Mouse (Mus musculus) liver, embryonic 13.5 days (tissue): ENCODE data around the gene Tbc1d32. TPM values are rescaled to one million over a fixed set of nuclear protein-coding genes. Genes with fewer than 3 reads are reported as not detected.
"Not testable (repeated sequence)": the region's sequence is repeated elsewhere in the genome, so short reads cannot be mapped to it uniquely, and the experiment has no call there.

ENCODE experiments used
- ATAC-seq: fragments of 200-750 bp; cut with Nextera tagmentation; 2 replicates; pipeline ENCODE4 v1.8.0; 2017; ENCODE audit warnings: low read depth, mild to moderate bottlenecking, moderate number of reproducible peaks, moderate library complexity
- DNase-seq: peaks from one replicate; pipeline ENCODE4 v3.0.0; 2022
- H3K27ac ChIP-seq: fragments of 300-500 bp; sonication (generic); 2 replicates; pipeline ENCODE4 v1.5.1; 2015; ENCODE audit warnings: moderate library complexity, mild to moderate bottlenecking, inconsistent platforms
- H3K27me3 ChIP-seq: fragments of 300-500 bp; sonication (generic); 2 replicates; pipeline ENCODE4 v1.6.1; 2015; ENCODE audit warnings: mild to moderate bottlenecking, inconsistent platforms
- H3K36me3 ChIP-seq: fragments of 300-500 bp; sonication (generic); 2 replicates; pipeline ENCODE4 v1.6.1; 2015; ENCODE audit warnings: mild to moderate bottlenecking, inconsistent platforms
- H3K4me1 ChIP-seq: fragments of 300-500 bp; sonication (generic); replicated peaks from 2 replicates; pipeline ENCODE4 v1.6.1; 2015; ENCODE audit warnings: inconsistent platforms
- H3K4me2 ChIP-seq: fragments of 300-500 bp; sonication (generic); 2 replicates; pipeline ENCODE4 v1.6.1; 2015; ENCODE audit warnings: inconsistent platforms, mild to moderate bottlenecking, moderate library complexity
- H3K4me3 ChIP-seq: fragments of 300-500 bp; sonication (generic); replicated peaks from 2 replicates; pipeline ENCODE4 v1.5.1; 2015; ENCODE audit warnings: mild to moderate bottlenecking, inconsistent platforms
- H3K9ac ChIP-seq: fragments of 300-500 bp; sonication (generic); 2 replicates; pipeline ENCODE4 v1.6.1; 2015; ENCODE audit warnings: mild to moderate bottlenecking, inconsistent platforms
- H3K9me3 ChIP-seq: fragments of 300-500 bp; sonication (generic); replicated peaks from 2 replicates; pipeline ENCODE4 v1.6.1; 2016; ENCODE audit warnings: inconsistent platforms
- WGBS: fragments of 180-500 bp; shearing (Covaris S2); methylation state at CpG from one replicate; pipeline ENCODE4 v1.1.7; 2015; ENCODE audit not compliant: insufficient replicate concordance; 5-methylcytosine and 5-hydroxymethylcytosine counted together
- polyA plus RNA-seq: library from polyadenylated mRNA; unstranded; fragments of >200 nt; fragmentation: Nextera tagmentation; extraction: Ambion mirVana; gene quantifications from 2 replicates; pipeline ENCODE4 v1.2.1, GENCODE M21; 2015

Gene Tbc1d32
- polyA plus RNA-seq, result 0.48 and 0.67 TPM in 2 replicates

GRCm38 (mm10) chr10:56228568-56229209, at the start of gene Tbc1d32:
Gene Tbc1d32 (minus strand): TSS chr10:56228689.
- peak; percentile 70 for DNase-seq
- Histone ChIP-seq H3K27ac (no peak within 1 kb of the TSS), H3K36me3 (no peaks in the 10 kb centered on the region), H3K4me1 (peaks cover 11% of the 10 kb centered on the region), H3K9ac (peak within 1 kb of the TSS; percentile 64), H3K4me2 (peak within 1 kb of the TSS; percentile 76), H3K4me3 (peak within 1 kb of the TSS; percentile 68), H3K9me3 (no peaks in the 10 kb centered on the region), H3K27me3 (no peaks in the 10 kb centered on the region)
- WGBS, result 4% methylated on average over 42 of the region's 42 CpGs
- peak; percentile 96 for ATAC-seq

GRCm38 (mm10) chr10:56227771-56228275, 666 bp downstream of the Tbc1d32 start:
- peak overlapping the region; percentile 76 for H3K4me2 ChIP-seq
- no peaks in the 10 kb centered on the region for H3K9me3 ChIP-seq
- H3K4me3 ChIP-seq, result peak overlapping the region; percentile 68
- no peaks in the 10 kb centered on the region for H3K36me3 ChIP-seq
- H3K27me3 ChIP-seq, result no peaks in the 10 kb centered on the region
- peaks cover 11% of the 10 kb centered on the region for H3K4me1 ChIP-seq
- no peak for ATAC-seq
- H3K9ac ChIP-seq, result peak overlapping the region; percentile 64
- no peak for DNase-seq
- 62% methylated on average over 8 of the region's 8 CpGs for WGBS
- H3K27ac ChIP-seq, result no peak overlapping the region

- no peaks in the 10 kb centered on the region for H3K27me3 ChIP-seq
Observed at GRCm38 (mm10) chr10:56215797-56216196, 12.7 kb downstream of the Tbc1d32 start.

GRCm38 (mm10) chr10:56210343-56210742, 18.1 kb downstream of the Tbc1d32 start:
- H3K4me1 ChIP-seq, result no peaks in the 10 kb centered on the region
- H3K27ac ChIP-seq, result no peak overlapping the region
- H3K27me3 ChIP-seq, result no peaks in the 10 kb centered on the region
- no peaks in the 10 kb centered on the region for H3K36me3 ChIP-seq
- DNase-seq (no peak), ATAC-seq (no peak)
- no peak overlapping the region for H3K9ac ChIP-seq
- 83% methylated on average over 1 of the region's 1 CpGs for WGBS
- no peak overlapping the region for H3K4me3 ChIP-seq
- no peaks in the 10 kb centered on the region for H3K9me3 ChIP-seq
- H3K4me2 ChIP-seq, result no peak overlapping the region

More at GRCm38 (mm10) chr10:56215797-56216196, 12.7 kb downstream of the Tbc1d32 start:
- Histone ChIP-seq H3K4me2 (no peak overlapping the region), H3K36me3 (no peaks in the 10 kb centered on the region), H3K4me1 (no peaks in the 10 kb centered on the region), H3K27ac (no peak overlapping the region), H3K9ac (no peak overlapping the region), H3K9me3 (no peaks in the 10 kb centered on the region), H3K4me3 (no peak overlapping the region)
- WGBS, result 62% methylated on average over 3 of the region's 3 CpGs
- no peak for ATAC-seq
- DNase-seq, result no peak

- no peaks in the 10 kb centered on the region for H3K27me3 ChIP-seq
- H3K4me2 ChIP-seq, result no peak overlapping the region
- no peak for DNase-seq
- no peaks in the 10 kb centered on the region for H3K36me3 ChIP-seq
- 65% methylated on average over 8 of the region's 8 CpGs for WGBS
- ATAC-seq, result no peak
- no peak overlapping the region for H3K27ac ChIP-seq
- no peak overlapping the region for H3K4me3 ChIP-seq
- H3K9ac ChIP-seq, result no peak overlapping the region
- H3K4me1 ChIP-seq, result no peaks in the 10 kb centered on the region
- no peaks in the 10 kb centered on the region for H3K9me3 ChIP-seq
Observed at GRCm38 (mm10) chr10:56206802-56207404, 21.6 kb downstream of the Tbc1d32 start.

GRCm38 (mm10) chr10:56204348-56204747, 24.1 kb downstream of the Tbc1d32 start:
- no peaks in the 10 kb centered on the region for H3K4me1 ChIP-seq
- 83% methylated on average over 2 of the region's 2 CpGs for WGBS
- ATAC-seq, result no peak
- no peaks in the 10 kb centered on the region for H3K27me3 ChIP-seq
- no peak overlapping the region for H3K9ac ChIP-seq
- no peak overlapping the region for H3K4me3 ChIP-seq
- no peaks in the 10 kb centered on the region for H3K9me3 ChIP-seq
- no peaks in the 10 kb centered on the region for H3K36me3 ChIP-seq
- no peak overlapping the region for H3K27ac ChIP-seq
- DNase-seq, result no peak
- no peak overlapping the region for H3K4me2 ChIP-seq

- H3K4me3 ChIP-seq, result no peak overlapping the region
- ATAC-seq, result no peak
- no peak for DNase-seq
- H3K9me3 ChIP-seq, result no peaks in the 10 kb centered on the region
- no peak overlapping the region for H3K4me2 ChIP-seq
- no peak overlapping the region for H3K27ac ChIP-seq
- H3K9ac ChIP-seq, result no peak overlapping the region
- no peaks in the 10 kb centered on the region for H3K36me3 ChIP-seq
- no peaks in the 10 kb centered on the region for H3K27me3 ChIP-seq
- H3K4me1 ChIP-seq, result no peaks in the 10 kb centered on the region
Observed at GRCm38 (mm10) chr10:56199902-56200301, 28.6 kb downstream of the Tbc1d32 start.

- Histone ChIP-seq H3K9ac (no peak overlapping the region), H3K36me3 (no peaks in the 10 kb centered on the region), H3K9me3 (no peaks in the 10 kb centered on the region), H3K27ac (no peak overlapping the region), H3K4me1 (no peaks in the 10 kb centered on the region), H3K27me3 (no peaks in the 10 kb centered on the region), H3K4me3 (no peak overlapping the region), H3K4me2 (no peak overlapping the region)
- DNase-seq, result no peak
- no peak for ATAC-seq
- WGBS, result 76% methylated on average over 3 of the region's 3 CpGs
Observed at GRCm38 (mm10) chr10:56198691-56199090, 29.8 kb downstream of the Tbc1d32 start.

GRCm38 (mm10) chr10:56194310-56194709, 34.2 kb downstream of the Tbc1d32 start:
- Histone ChIP-seq H3K9ac (no peak overlapping the region), H3K4me2 (no peak overlapping the region), H3K4me1 (no peaks in the 10 kb centered on the region), H3K9me3 (no peaks in the 10 kb centered on the region), H3K4me3 (no peak overlapping the region), H3K36me3 (no peaks in the 10 kb centered on the region), H3K27ac (no peak overlapping the region), H3K27me3 (no peaks in the 10 kb centered on the region)
- WGBS, result 74% methylated on average over 7 of the region's 7 CpGs
- ATAC-seq (no peak), DNase-seq (no peak)

GRCm38 (mm10) chr10:56181727-56182126, 46.8 kb downstream of the Tbc1d32 start:
- DNase-seq (no peak), ATAC-seq (no peak)
- WGBS, result 82% methylated on average over 1 of the region's 1 CpGs
- H3K4me1 ChIP-seq, result no peaks in the 10 kb centered on the region
- H3K9me3 ChIP-seq, result no peaks in the 10 kb centered on the region
- H3K4me2 ChIP-seq, result no peak overlapping the region
- H3K9ac ChIP-seq, result no peak overlapping the region
- H3K36me3 ChIP-seq, result no peaks in the 10 kb centered on the region; the same call in 1 of the 2 replicates
- no peaks in the 10 kb centered on the region for H3K27me3 ChIP-seq
- H3K4me3 ChIP-seq, result no peak overlapping the region
- H3K27ac ChIP-seq, result no peak overlapping the region

- WGBS, result 73% methylated on average over 5 of the region's 5 CpGs
- Histone ChIP-seq H3K36me3 (no peaks in the 10 kb centered on the region), H3K4me3 (no peak overlapping the region), H3K9me3 (no peaks in the 10 kb centered on the region), H3K9ac (no peak overlapping the region), H3K4me2 (no peak overlapping the region), H3K27ac (no peak overlapping the region), H3K4me1 (no peaks in the 10 kb centered on the region), H3K27me3 (no peaks in the 10 kb centered on the region)
- DNase-seq (no peak), ATAC-seq (no peak)
Observed at GRCm38 (mm10) chr10:56173184-56173583, 55.3 kb downstream of the Tbc1d32 start.

GRCm38 (mm10) chr10:56167721-56168120, 60.8 kb downstream of the Tbc1d32 start:
- not testable (repeated sequence) for H3K36me3 ChIP-seq, H3K4me1 ChIP-seq, H3K27ac ChIP-seq, DNase-seq, H3K4me3 ChIP-seq, H3K27me3 ChIP-seq, H3K9me3 ChIP-seq, H3K4me2 ChIP-seq, ATAC-seq, H3K9ac ChIP-seq
